Mouse (Mus musculus): Measurements from ENCODE around the gene Pkp4.

DNA sequence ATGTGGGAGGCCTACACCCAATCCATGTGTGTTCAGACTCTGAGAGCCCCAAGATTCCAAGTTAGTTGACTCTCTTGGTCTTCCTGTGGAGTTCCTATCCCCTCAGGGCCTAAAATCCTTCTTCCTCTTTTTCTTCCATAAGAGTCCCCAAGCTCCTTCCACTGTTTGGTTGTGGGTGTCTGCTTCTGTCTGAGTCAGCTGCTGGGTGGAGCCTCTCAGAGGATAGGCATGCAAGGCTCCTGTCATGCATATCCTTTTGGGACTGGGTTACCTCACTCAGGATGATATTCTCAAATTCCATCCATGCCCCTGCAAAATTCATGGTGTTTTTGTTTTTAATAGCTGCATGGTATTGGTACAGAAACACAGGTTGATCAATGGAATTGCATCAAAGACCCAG is 5.2 kb upstream of the Pkp4 start:
- TF ChIP-seq CTCF (IDR thresholded peaks at IDR 0.05 in 2 of 3, conservative IDR thresholded peaks at IDR 0.05 in 1 of 3; ENCODE audit: control insufficient read depth in 1 of 3, insufficient read depth in 1 of 3, low read depth in 2 of 3, low read length in 3 of 3, poor library complexity in 1 of 3, severe bottlenecking in 1 of 3) = no peak
- TF ChIP-seq ZC3H11A (IDR thresholded peaks at IDR 0.05; ENCODE audit: low read depth, low read length) = no peak
- TF ChIP-seq MXI1 (IDR thresholded peaks at IDR 0.05; ENCODE audit: low read depth, low read length) = no peak
- no peak for TF ChIP-seq HCFC1 (IDR thresholded peaks at IDR 0.05; ENCODE audit: low read depth, low read length)
- TF ChIP-seq UBTF (IDR thresholded peaks at IDR 0.05; ENCODE audit: borderline replicate concordance, insufficient read depth, low read depth, low read length) = no peak
- TF ChIP-seq POLR2A (IDR thresholded peaks at IDR 0.05; ENCODE audit: control insufficient read depth in 1 of 2, insufficient read depth in 1 of 2, low read depth in 1 of 2, low read length in 2 of 2, poor library complexity in 1 of 2) = no peak
- TF ChIP-seq MAX (IDR thresholded peaks at IDR 0.05; ENCODE audit: low read length) = no peak
- no peak for TF ChIP-seq POLR2AphosphoS5 (IDR thresholded peaks at IDR 0.05; ENCODE audit: borderline replicate concordance, low read depth, low read length)
- no peak for TF ChIP-seq E2F4 (IDR thresholded peaks at IDR 0.05; ENCODE audit: borderline replicate concordance, low read depth, low read length)
